Mouse (Mus musculus) spleen, adult 2 months (tissue): Measurements from ENCODE around the gene Pacrg.

Source experiments
- CTCF ChIP-seq: fragments of 200-500 bp; IDR thresholded peaks from 2 replicates; pipeline ENCODE4 v1.5.1; 2011; ENCODE audit warnings: mild to moderate bottlenecking, inconsistent platforms; ENCODE audit not compliant: insufficient read depth, insufficient read length, insufficient replicate concordance; ENCODE audit errors: extremely low read depth
- POLR2A ChIP-seq: fragments of 200-500 bp; IDR thresholded peaks from 2 replicates; pipeline ENCODE4 v1.6.1; 2011; ENCODE audit warnings: low read depth, low read length, inconsistent platforms

- TF ChIP-seq POLR2A: no peak
- TF ChIP-seq CTCF: no peak
Observed at GRCm38 (mm10) chr17:10458743-10459142, 381.4 kb downstream of the Pacrg start.
